Mouse (Mus musculus): ENCODE results near the gene Rab35. TPM values are rescaled to one million over a fixed set of nuclear protein-coding genes. Genes with fewer than 3 reads are reported as not detected.

The Rab35 gene
- polyA plus RNA-seq (2016; fragmentation: Nextera tagmentation; extraction: Ambion mirVana), result 17.5 and 18.6 TPM in 2 replicates

- H3K4me2 ChIP-seq (replicated peaks), result peak within 1 kb of the TSS; percentile 82
- peak within 1 kb of the TSS; percentile 88 for H3K4me3 ChIP-seq
- no peaks in the 10 kb centered on the region for H3K36me3 ChIP-seq
- H3K9ac ChIP-seq (replicated peaks), result peak within 1 kb of the TSS; percentile 90
- peak within 1 kb of the TSS; percentile 91 for H3K27ac ChIP-seq (replicated peaks)
- H3K4me1 ChIP-seq, result peaks cover 25% of the 10 kb centered on the region
- no peaks in the 10 kb centered on the region for H3K9me3 ChIP-seq
- H3K27me3 ChIP-seq, result no peaks in the 10 kb centered on the region
- ATAC-seq (ENCODE audit: low FRiP score, low read depth), result peak; percentile 89
- under 1% methylated on average over 56 of the region's 125 CpGs for WGBS
These were observed at the start of gene Rab35 for GRCm38 (mm10) chr5:115631505-115632357. Gene Rab35 (plus strand): TSS chr5:115631908.

GRCm38 (mm10) chr5:115585616-115586015 lies 46.1 kb upstream of the Rab35 start:
- Histone ChIP-seq H3K4me3 (no peak overlapping the region), H3K36me3 (peaks cover 96% of the 10 kb centered on the region), H3K9ac (replicated peaks) (no peak overlapping the region), H3K4me1 (no peaks in the 10 kb centered on the region; the same call in 1 of the 2 replicates), H3K27ac (replicated peaks) (no peak overlapping the region), H3K9me3 (peaks cover 8% of the 10 kb centered on the region; the same call in 1 of the 2 replicates), H3K4me2 (replicated peaks) (no peak overlapping the region), H3K27me3 (no peaks in the 10 kb centered on the region)
- 89% methylated on average over 12 of the region's 12 CpGs for WGBS
- ATAC-seq (ENCODE audit: low FRiP score, low read depth), result no peak

GRCm38 (mm10) chr5:115586166-115586565 lies 45.5 kb upstream of the Rab35 start:
- Histone ChIP-seq H3K4me3 (no peak overlapping the region), H3K27ac (replicated peaks) (no peak overlapping the region)

GRCm38 (mm10) chr5:115586780-115587179 lies 44.9 kb upstream of the Rab35 start:
- Histone ChIP-seq H3K4me1 (no peaks in the 10 kb centered on the region; the same call in 1 of the 2 replicates), H3K9ac (replicated peaks) (no peak overlapping the region), H3K9me3 (peaks cover 8% of the 10 kb centered on the region; the same call in 1 of the 2 replicates), H3K4me2 (replicated peaks) (no peak overlapping the region), H3K4me3 (no peak overlapping the region), H3K36me3 (peaks cover 96% of the 10 kb centered on the region), H3K27ac (replicated peaks) (no peak overlapping the region), H3K27me3 (no peaks in the 10 kb centered on the region)
- no peak for ATAC-seq (ENCODE audit: low FRiP score, low read depth)
- 91% methylated on average over 2 of the region's 2 CpGs for WGBS

More at GRCm38 (mm10) chr5:115586166-115586565, 45.5 kb upstream of the Rab35 start:
- no peaks in the 10 kb centered on the region for H3K27me3 ChIP-seq
- no peaks in the 10 kb centered on the region; the same call in 1 of the 2 replicates for H3K4me1 ChIP-seq
- no peak overlapping the region for H3K9ac ChIP-seq (replicated peaks)
- H3K4me2 ChIP-seq (replicated peaks), result no peak overlapping the region
- peaks cover 96% of the 10 kb centered on the region for H3K36me3 ChIP-seq
- 82% methylated on average over 15 of the region's 15 CpGs for WGBS
- peaks cover 8% of the 10 kb centered on the region; the same call in 1 of the 2 replicates for H3K9me3 ChIP-seq
- no peak for ATAC-seq (ENCODE audit: low FRiP score, low read depth)

GRCm38 (mm10) chr5:115591028-115591427 lies 40.7 kb upstream of the Rab35 start:
- H3K4me2 ChIP-seq (replicated peaks), result no peak overlapping the region
- H3K36me3 ChIP-seq, result peaks cover 96% of the 10 kb centered on the region
- H3K9ac ChIP-seq (replicated peaks), result no peak overlapping the region
- H3K27ac ChIP-seq (replicated peaks), result no peak overlapping the region
- 89% methylated on average over 11 of the region's 11 CpGs for WGBS
- H3K9me3 ChIP-seq, result no peaks in the 10 kb centered on the region
- ATAC-seq (ENCODE audit: low FRiP score, low read depth), result no peak
- H3K4me1 ChIP-seq, result no peaks in the 10 kb centered on the region
- H3K27me3 ChIP-seq, result no peaks in the 10 kb centered on the region
- no peak overlapping the region for H3K4me3 ChIP-seq

GRCm38 (mm10) chr5:115591506-115591905 lies 40.2 kb upstream of the Rab35 start:
- peaks cover 96% of the 10 kb centered on the region for H3K36me3 ChIP-seq
- no peak for ATAC-seq (ENCODE audit: low FRiP score, low read depth)
- no peaks in the 10 kb centered on the region for H3K27me3 ChIP-seq
- H3K9me3 ChIP-seq, result no peaks in the 10 kb centered on the region
- no peak overlapping the region for H3K4me3 ChIP-seq
- no peak overlapping the region for H3K4me2 ChIP-seq (replicated peaks)
- no peak overlapping the region for H3K27ac ChIP-seq (replicated peaks)
- 90% methylated on average over 2 of the region's 2 CpGs for WGBS
- no peak overlapping the region for H3K9ac ChIP-seq (replicated peaks)
- H3K4me1 ChIP-seq, result no peaks in the 10 kb centered on the region

GRCm38 (mm10) chr5:115603561-115603960 lies 28.1 kb upstream of the Rab35 start:
- Histone ChIP-seq H3K9ac (replicated peaks) (no peak overlapping the region), H3K9me3 (no peaks in the 10 kb centered on the region), H3K4me3 (no peak overlapping the region), H3K27ac (replicated peaks) (no peak overlapping the region), H3K36me3 (peaks cover 90% of the 10 kb centered on the region), H3K4me2 (replicated peaks) (no peak overlapping the region), H3K4me1 (no peaks in the 10 kb centered on the region), H3K27me3 (no peaks in the 10 kb centered on the region)
- ATAC-seq (ENCODE audit: low FRiP score, low read depth), result no peak
- 93% methylated on average over 6 of the region's 6 CpGs for WGBS

GRCm38 (mm10) chr5:115611566-115611965 lies 20.1 kb upstream of the Rab35 start:
- no peaks in the 10 kb centered on the region for H3K9me3 ChIP-seq
- no peaks in the 10 kb centered on the region for H3K4me1 ChIP-seq
- H3K4me2 ChIP-seq (replicated peaks), result no peak overlapping the region
- H3K4me3 ChIP-seq, result no peak overlapping the region
- H3K27me3 ChIP-seq, result no peaks in the 10 kb centered on the region
- 91% methylated on average over 11 of the region's 11 CpGs for WGBS
- H3K36me3 ChIP-seq, result peaks cover 97% of the 10 kb centered on the region
- no peak overlapping the region for H3K9ac ChIP-seq (replicated peaks)
- no peak overlapping the region for H3K27ac ChIP-seq (replicated peaks)
- no peak for ATAC-seq (ENCODE audit: low FRiP score, low read depth)

- ATAC-seq (ENCODE audit: low FRiP score, low read depth), result no peak
- no peak overlapping the region for H3K27ac ChIP-seq (replicated peaks)
- H3K27me3 ChIP-seq, result no peaks in the 10 kb centered on the region
- 90% methylated on average over 9 of the region's 9 CpGs for WGBS
- no peak overlapping the region for H3K4me3 ChIP-seq
- H3K36me3 ChIP-seq, result peaks cover 100% of the 10 kb centered on the region
- H3K4me1 ChIP-seq, result no peaks in the 10 kb centered on the region
- no peak overlapping the region for H3K9ac ChIP-seq (replicated peaks)
- H3K9me3 ChIP-seq, result no peaks in the 10 kb centered on the region
- H3K4me2 ChIP-seq (replicated peaks), result no peak overlapping the region
These were observed 18.4 kb upstream of the Rab35 start for GRCm38 (mm10) chr5:115613332-115613731.

- no peak overlapping the region for H3K4me3 ChIP-seq
- no peak overlapping the region for H3K4me2 ChIP-seq (replicated peaks)
- H3K9ac ChIP-seq (replicated peaks), result no peak overlapping the region
- H3K27ac ChIP-seq (replicated peaks), result no peak overlapping the region
- no peaks in the 10 kb centered on the region for H3K9me3 ChIP-seq
- H3K4me1 ChIP-seq, result no peaks in the 10 kb centered on the region
- WGBS, result 80% methylated on average over 7 of the region's 7 CpGs
- H3K36me3 ChIP-seq, result peaks cover 100% of the 10 kb centered on the region
- no peaks in the 10 kb centered on the region for H3K27me3 ChIP-seq
- no peak for ATAC-seq (ENCODE audit: low FRiP score, low read depth)
These were observed 16.8 kb upstream of the Rab35 start for GRCm38 (mm10) chr5:115614948-115615347.

GRCm38 (mm10) chr5:115619690-115620089 lies 12.0 kb upstream of the Rab35 start:
- H3K9me3 ChIP-seq, result no peaks in the 10 kb centered on the region
- H3K9ac ChIP-seq (replicated peaks), result no peak overlapping the region
- ATAC-seq (ENCODE audit: low FRiP score, low read depth), result no peak
- H3K36me3 ChIP-seq, result peaks cover 78% of the 10 kb centered on the region
- H3K4me3 ChIP-seq, result no peak overlapping the region
- H3K4me1 ChIP-seq, result no peaks in the 10 kb centered on the region
- H3K27me3 ChIP-seq, result no peaks in the 10 kb centered on the region
- WGBS, result 96% methylated on average over 15 of the region's 15 CpGs
- H3K27ac ChIP-seq (replicated peaks), result no peak overlapping the region
- no peak overlapping the region for H3K4me2 ChIP-seq (replicated peaks)

GRCm38 (mm10) chr5:115622686-115623085 lies 9.0 kb upstream of the Rab35 start:
- no peaks in the 10 kb centered on the region for H3K4me1 ChIP-seq
- no peak overlapping the region for H3K4me3 ChIP-seq
- H3K9me3 ChIP-seq, result no peaks in the 10 kb centered on the region
- no peak overlapping the region for H3K9ac ChIP-seq (replicated peaks)
- WGBS, result 89% methylated on average over 7 of the region's 7 CpGs
- H3K27me3 ChIP-seq, result no peaks in the 10 kb centered on the region
- no peak for ATAC-seq (ENCODE audit: low FRiP score, low read depth)
- 0 out of 2 replicates have a peak overlapping the region, but pooled peaks have one; percentile 6 for H3K27ac ChIP-seq (replicated peaks)
- H3K36me3 ChIP-seq, result peaks cover 48% of the 10 kb centered on the region
- no peak overlapping the region for H3K4me2 ChIP-seq (replicated peaks)
